Mouse (Mus musculus) testis, adult 2 months (tissue): Measurements from ENCODE around the gene Plk5. TPM values are rescaled to one million over a fixed set of nuclear protein-coding genes. Genes with fewer than 3 reads are reported as not detected.

Experiments
- H3K27ac ChIP-seq: fragments of 200-500 bp; 2 replicates; pipeline ENCODE4 v1.5.1; 2012; ENCODE audit warnings: low read depth, low read length; ENCODE audit not compliant: control insufficient read depth, insufficient read depth
- H3K27me3 ChIP-seq: fragments of 200-500 bp; 2 replicates; pipeline ENCODE4 v1.6.1; 2012; ENCODE audit warnings: mild to moderate bottlenecking, low read length, moderate library complexity; ENCODE audit not compliant: control insufficient read depth, insufficient read depth
- H3K36me3 ChIP-seq: fragments of 200-500 bp; 2 replicates; pipeline ENCODE4 v1.6.1; 2012; ENCODE audit warnings: mild to moderate bottlenecking, low read length; ENCODE audit not compliant: control insufficient read depth, insufficient read depth
- H3K4me1 ChIP-seq: fragments of 200-500 bp; 2 replicates; pipeline ENCODE4 v1.6.1; 2012; ENCODE audit warnings: low read length; ENCODE audit not compliant: control insufficient read depth, insufficient read depth
- H3K4me3 ChIP-seq: fragments of 200-500 bp; 2 replicates; pipeline ENCODE4 v1.5.1; 2012; ENCODE audit warnings: low read depth, mild to moderate bottlenecking, low read length, moderate library complexity, mixed read lengths; ENCODE audit not compliant: control insufficient read depth
- CTCF ChIP-seq: fragments of 200-500 bp; IDR thresholded peaks from 2 replicates; pipeline ENCODE4 v1.5.1; 2012; ENCODE audit warnings: low read depth, mild to moderate bottlenecking, inconsistent platforms, low read length, moderate library complexity; ENCODE audit not compliant: control insufficient read depth, insufficient read depth, insufficient replicate concordance
- POLR2A ChIP-seq: fragments of 200-500 bp; IDR thresholded peaks from 2 replicates; pipeline ENCODE4 v1.6.1; 2012; ENCODE audit warnings: low read depth, mild to moderate bottlenecking, inconsistent platforms, low read length, moderate library complexity; ENCODE audit not compliant: control insufficient read depth
- polyA plus RNA-seq: library from polyadenylated mRNA; depleted of rRNA; stranded (reverse); fragments of >200 nt; gene quantifications from 2 replicates; pipeline ENCODE4 v1.2.3, GENCODE M21; 2012

The Plk5 gene
- polyA plus RNA-seq, 1 experiment: 1.7 TPM

- Histone ChIP-seq H3K4me3 (peak overlapping the region; percentile 86), H3K4me1 (peaks cover 40% of the 10 kb centered on the region)
Observed at GRCm38 (mm10) chr10:80324120-80325037, 31.9 kb upstream of the Plk5 start.

GRCm38 (mm10) chr10:80325045-80325444, 31.2 kb upstream of the Plk5 start:
- no peak overlapping the region for H3K27ac ChIP-seq

More at GRCm38 (mm10) chr10:80324120-80325037, 31.9 kb upstream of the Plk5 start:
- no peak for TF ChIP-seq CTCF
- no peak; the same call in 1 of the 2 replicates for TF ChIP-seq POLR2A
- Histone ChIP-seq H3K36me3 (no peaks in the 10 kb centered on the region), H3K27me3 (no peaks in the 10 kb centered on the region), H3K27ac (no peak overlapping the region)

GRCm38 (mm10) chr10:80329273-80330081, 26.8 kb upstream of the Plk5 start, which contains the start of the genes Pcsk4 and Reep6:
Gene Pcsk4 (minus strand): TSS chr10:80329498.
Gene Reep6 (plus strand): TSS chr10:80329953.
- H3K36me3 ChIP-seq: no peaks in the 10 kb centered on the region
- peaks cover 25% of the 10 kb centered on the region for H3K4me1 ChIP-seq
- peak within 1 kb of the TSS; percentile 98 for H3K27ac ChIP-seq
- peak; percentile 62 for TF ChIP-seq POLR2A
- TF ChIP-seq CTCF: no peak
- H3K27me3 ChIP-seq: no peaks in the 10 kb centered on the region
- H3K4me3 ChIP-seq: peak within 1 kb of the TSS; percentile 97

More at GRCm38 (mm10) chr10:80325045-80325444, 31.2 kb upstream of the Plk5 start:
- no peaks in the 10 kb centered on the region for H3K36me3 ChIP-seq
- H3K4me3 ChIP-seq: peak overlapping the region; percentile 51
- no peaks in the 10 kb centered on the region for H3K27me3 ChIP-seq
- TF ChIP-seq CTCF (no peak), POLR2A (no peak)
- peaks cover 36% of the 10 kb centered on the region for H3K4me1 ChIP-seq

- H3K27ac ChIP-seq: peak overlapping the region; percentile 89
- H3K4me3 ChIP-seq: peak overlapping the region; percentile 97
- TF ChIP-seq POLR2A: no peak
- no peak for TF ChIP-seq CTCF
- H3K36me3 ChIP-seq: no peaks in the 10 kb centered on the region
- peaks cover 22% of the 10 kb centered on the region for H3K4me1 ChIP-seq
- no peaks in the 10 kb centered on the region for H3K27me3 ChIP-seq
Observed at GRCm38 (mm10) chr10:80330084-80330483, 26.2 kb upstream of the Plk5 start.

GRCm38 (mm10) chr10:80330888-80331287, 25.4 kb upstream of the Plk5 start:
- no peak for TF ChIP-seq CTCF
- TF ChIP-seq POLR2A: no peak
- no peaks in the 10 kb centered on the region for H3K27me3 ChIP-seq
- no peaks in the 10 kb centered on the region for H3K36me3 ChIP-seq
- H3K4me3 ChIP-seq: peak overlapping the region; percentile 97
- peaks cover 19% of the 10 kb centered on the region for H3K4me1 ChIP-seq
- peak overlapping the region; percentile 89 for H3K27ac ChIP-seq

- Histone ChIP-seq H3K4me3 (peak overlapping the region; percentile 97), H3K27ac (peak overlapping the region; percentile 77), H3K36me3 (no peaks in the 10 kb centered on the region), H3K4me1 (peaks cover 19% of the 10 kb centered on the region), H3K27me3 (no peaks in the 10 kb centered on the region)
- TF ChIP-seq POLR2A (no peak; the same call in 1 of the 2 replicates), CTCF (no peak)
Observed at GRCm38 (mm10) chr10:80331636-80332524, 24.4 kb upstream of the Plk5 start.
